Mouse (Mus musculus) embryonic facial prominence, embryonic 12.5 days (tissue): ENCODE measurements around the gene Tbce. TPM values are rescaled to one million over a fixed set of nuclear protein-coding genes. Genes with fewer than 3 reads are reported as not detected.
"Not testable (repeated sequence)": the region's sequence is repeated elsewhere in the genome, so short reads cannot be mapped to it uniquely, and the experiment has no call there.

Experiments
- ATAC-seq: fragments of 200-750 bp; cut with Nextera tagmentation; 2 replicates; pipeline ENCODE4 v1.8.0; 2017; ENCODE audit not compliant: insufficient number of reproducible peaks, insufficient read depth, low FRiP score, low TSS enrichment
- H3K27ac ChIP-seq: fragments of 300-500 bp; sonication (generic); 2 replicates; pipeline ENCODE4 v1.5.1; 2016; ENCODE audit warnings: mild to moderate bottlenecking
- H3K27me3 ChIP-seq: fragments of 300-500 bp; sonication (generic); 2 replicates; pipeline ENCODE4 v1.6.1; 2016; ENCODE audit warnings: mild to moderate bottlenecking, moderate library complexity
- H3K36me3 ChIP-seq: fragments of 300-500 bp; sonication (generic); 2 replicates; pipeline ENCODE4 v1.6.1; 2016; ENCODE audit warnings: mild to moderate bottlenecking
- H3K4me1 ChIP-seq: fragments of 300-500 bp; sonication (generic); 2 replicates; pipeline ENCODE4 v1.6.1; 2016
- H3K4me2 ChIP-seq: fragments of 300-500 bp; sonication (generic); replicated peaks from 2 replicates; pipeline ENCODE4 v1.6.1; 2016; ENCODE audit warnings: mild to moderate bottlenecking, moderate library complexity
- H3K4me3 ChIP-seq: fragments of 300-500 bp; sonication (generic); 2 replicates; pipeline ENCODE4 v1.5.1; 2016; ENCODE audit warnings: mild to moderate bottlenecking
- H3K9ac ChIP-seq: fragments of 300-500 bp; sonication (generic); 2 replicates; pipeline ENCODE4 v1.6.1; 2016; ENCODE audit warnings: mild to moderate bottlenecking, moderate library complexity
- H3K9me3 ChIP-seq: fragments of 300-500 bp; sonication (generic); 2 replicates; pipeline ENCODE4 v1.6.1; 2016; ENCODE audit warnings: mild to moderate bottlenecking, moderate library complexity
- WGBS: fragments of 180-500 bp; shearing (Covaris S2); methylation state at CpG from one replicate; pipeline ENCODE4 v1.1.7; 2016; 5-methylcytosine and 5-hydroxymethylcytosine counted together
- polyA plus RNA-seq: library from polyadenylated mRNA; unstranded; fragments of >200 nt; fragmentation: Nextera tagmentation; extraction: Ambion mirVana; gene quantifications from 2 replicates; pipeline ENCODE4 v1.2.1, GENCODE M21; 2016

Gene Tbce
- polyA plus RNA-seq, 1 experiment from 2014 or later = 61.3 TPM

DNA sequence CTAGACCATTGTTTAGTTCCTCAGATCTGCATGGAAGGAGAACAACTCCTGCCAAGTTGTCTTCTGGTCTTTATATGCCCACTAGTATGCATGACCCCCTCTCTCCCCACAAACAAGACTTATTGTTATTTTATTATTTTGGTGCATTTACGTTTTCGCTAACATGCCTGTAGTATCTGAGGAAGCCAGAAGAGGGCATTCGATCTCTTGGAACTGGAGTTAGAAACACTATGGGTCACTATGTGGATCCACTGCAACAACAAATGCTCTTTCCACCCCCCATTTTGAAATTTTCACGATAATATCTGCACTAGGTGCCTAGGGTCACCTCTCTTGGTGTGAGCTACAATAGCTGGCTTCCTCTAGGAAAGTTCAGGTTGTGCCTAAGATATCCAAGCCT is 35.4 kb downstream of the Tbce start:
- no peaks in the 10 kb centered on the region for H3K27me3 ChIP-seq
- H3K4me1 ChIP-seq = no peaks in the 10 kb centered on the region
- WGBS = 82% methylated on average over 4 of the region's 4 CpGs
- no peak for ATAC-seq
- no peak overlapping the region for H3K9ac ChIP-seq
- peaks cover 50% of the 10 kb centered on the region for H3K36me3 ChIP-seq
- H3K9me3 ChIP-seq = no peaks in the 10 kb centered on the region
- H3K4me2 ChIP-seq = no peak overlapping the region
- no peak overlapping the region for H3K27ac ChIP-seq
- H3K4me3 ChIP-seq = no peak overlapping the region

DNA sequence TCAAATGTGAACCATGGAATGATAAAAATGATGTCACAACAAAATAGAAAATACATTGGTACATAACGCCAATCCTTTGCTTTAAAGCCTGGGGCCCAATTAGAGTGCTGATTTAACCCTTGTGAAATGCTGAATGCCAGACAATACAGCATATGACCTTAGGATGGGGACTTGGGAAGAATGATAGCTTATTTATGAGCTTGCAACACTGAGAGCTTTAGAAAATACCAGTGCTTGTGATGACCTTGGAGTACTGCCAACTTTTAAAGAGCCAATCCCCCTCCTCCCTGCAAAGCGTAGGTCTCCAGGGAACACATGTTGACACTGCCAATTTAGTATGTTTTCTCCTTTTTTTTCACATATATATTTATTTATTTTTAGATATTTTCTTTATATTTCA is 36.7 kb downstream of the Tbce start:
- Histone ChIP-seq H3K4me1 (no peaks in the 10 kb centered on the region), H3K27ac (no peak overlapping the region), H3K9ac (no peak overlapping the region), H3K4me2 (no peak overlapping the region), H3K4me3 (no peak overlapping the region), H3K9me3 (no peaks in the 10 kb centered on the region), H3K27me3 (no peaks in the 10 kb centered on the region), H3K36me3 (peaks cover 60% of the 10 kb centered on the region)
- no peak for ATAC-seq
- 75% methylated on average over 2 of the region's 2 CpGs for WGBS

DNA sequence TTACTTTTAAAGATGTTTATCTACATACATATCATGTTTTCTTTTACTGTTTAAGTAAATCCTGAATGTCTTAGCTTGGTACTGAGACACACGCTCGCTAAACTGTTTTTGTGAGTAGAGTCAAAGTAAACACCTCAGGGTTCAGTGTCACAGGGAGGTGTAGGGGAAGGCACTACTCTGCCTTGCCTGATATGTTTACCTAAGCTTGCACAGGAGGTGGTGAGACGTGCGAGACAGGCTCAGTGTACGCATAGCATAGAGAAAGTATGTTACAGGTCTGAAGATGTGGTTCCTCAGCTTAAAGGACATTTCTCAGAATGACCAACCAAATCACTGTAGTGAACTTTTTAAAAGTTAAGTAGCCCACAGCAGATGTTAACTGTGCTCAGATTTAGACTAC is 42.0 kb downstream of the Tbce start:
- Histone ChIP-seq H3K4me1 (no peaks in the 10 kb centered on the region), H3K9me3 (no peaks in the 10 kb centered on the region), H3K9ac (no peak overlapping the region), H3K4me3 (no peak overlapping the region), H3K27me3 (no peaks in the 10 kb centered on the region), H3K4me2 (no peak overlapping the region), H3K27ac (no peak overlapping the region), H3K36me3 (peaks cover 78% of the 10 kb centered on the region)
- 87% methylated on average over 5 of the region's 5 CpGs for WGBS
- no peak for ATAC-seq

DNA sequence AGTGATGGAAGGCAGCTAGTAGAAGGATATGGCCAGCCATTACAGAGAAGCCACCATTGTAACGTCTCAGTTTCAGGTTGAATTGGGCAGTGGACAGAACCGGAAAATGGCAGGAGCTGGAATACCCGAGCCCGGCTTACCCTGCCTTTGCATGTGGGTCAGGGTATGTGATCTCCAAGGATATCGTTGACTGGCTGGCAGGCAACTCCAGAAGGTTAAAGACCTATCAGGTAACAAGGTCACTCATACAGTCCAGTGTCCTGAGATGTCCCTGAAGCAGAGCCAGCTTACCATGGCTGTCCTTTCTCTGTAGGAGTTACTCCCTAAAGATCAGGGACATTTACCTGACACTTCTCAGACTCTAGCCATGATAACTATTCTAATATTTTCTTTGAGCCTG is 44.4 kb downstream of the Tbce start:
- no peak for ATAC-seq
- no peaks in the 10 kb centered on the region for H3K27me3 ChIP-seq

DNA sequence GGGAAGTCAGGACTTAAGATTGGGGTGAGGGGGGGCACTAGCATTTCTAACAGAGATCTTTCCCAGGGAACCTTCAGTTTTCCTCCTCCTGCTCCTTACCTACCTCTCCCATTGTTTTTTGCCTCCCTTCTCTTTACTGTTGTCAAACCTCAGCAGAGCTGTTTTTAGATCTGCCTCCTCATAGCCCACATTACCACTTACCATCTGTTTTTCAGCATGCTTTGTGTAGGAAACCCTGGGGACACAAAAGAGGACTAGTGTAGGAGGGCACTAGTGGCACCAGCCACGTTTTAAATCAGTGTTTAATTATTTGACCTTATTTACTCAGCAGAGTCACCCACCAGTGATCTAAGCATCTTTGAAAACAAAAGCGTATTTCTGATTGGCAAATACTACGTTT is 46.4 kb downstream of the Tbce start:
- Histone ChIP-seq H3K4me1 (no peaks in the 10 kb centered on the region), H3K27me3 (no peaks in the 10 kb centered on the region), H3K9me3 (no peaks in the 10 kb centered on the region), H3K4me3 (no peak overlapping the region), H3K4me2 (no peak overlapping the region), H3K36me3 (peaks cover 68% of the 10 kb centered on the region), H3K9ac (no peak overlapping the region), H3K27ac (no peak overlapping the region)
- 80% methylated on average over 3 of the region's 3 CpGs for WGBS
- no peak for ATAC-seq

More for the DNA sequence above, 44.4 kb downstream of the Tbce start:
- Histone ChIP-seq H3K4me3 (no peak overlapping the region), H3K4me1 (no peaks in the 10 kb centered on the region), H3K27ac (no peak overlapping the region), H3K36me3 (peaks cover 82% of the 10 kb centered on the region), H3K9me3 (no peaks in the 10 kb centered on the region), H3K4me2 (no peak overlapping the region), H3K9ac (no peak overlapping the region)
- 90% methylated on average over 5 of the region's 5 CpGs for WGBS

DNA sequence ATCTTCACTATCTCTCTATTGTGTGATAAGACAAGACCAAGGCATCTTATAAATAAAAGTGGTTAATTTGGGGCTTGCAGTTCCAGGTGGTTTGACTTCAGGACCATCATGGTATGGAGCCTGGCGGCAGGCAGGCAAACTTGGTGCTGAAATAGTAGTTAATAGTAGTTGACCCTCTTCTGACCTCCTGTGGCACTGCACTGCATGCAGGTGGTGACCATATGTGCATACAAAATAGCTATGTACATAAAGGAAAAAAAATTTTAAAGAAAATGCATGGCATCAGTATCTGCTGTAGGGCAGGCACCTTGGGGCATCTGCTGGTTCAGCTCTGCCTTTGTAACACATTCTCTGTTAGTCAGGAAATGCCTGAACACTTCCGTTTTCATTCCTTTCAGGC is 49.0 kb downstream of the Tbce start:
- H3K27me3 ChIP-seq = no peaks in the 10 kb centered on the region
- H3K36me3 ChIP-seq = peaks cover 52% of the 10 kb centered on the region
- no peak overlapping the region for H3K4me3 ChIP-seq
- 41% methylated on average over 2 of the region's 2 CpGs for WGBS
- H3K9me3 ChIP-seq = no peaks in the 10 kb centered on the region
- H3K9ac ChIP-seq = no peak overlapping the region
- H3K4me1 ChIP-seq = no peaks in the 10 kb centered on the region
- no peak overlapping the region for H3K27ac ChIP-seq
- no peak for ATAC-seq
- H3K4me2 ChIP-seq = no peak overlapping the region

DNA sequence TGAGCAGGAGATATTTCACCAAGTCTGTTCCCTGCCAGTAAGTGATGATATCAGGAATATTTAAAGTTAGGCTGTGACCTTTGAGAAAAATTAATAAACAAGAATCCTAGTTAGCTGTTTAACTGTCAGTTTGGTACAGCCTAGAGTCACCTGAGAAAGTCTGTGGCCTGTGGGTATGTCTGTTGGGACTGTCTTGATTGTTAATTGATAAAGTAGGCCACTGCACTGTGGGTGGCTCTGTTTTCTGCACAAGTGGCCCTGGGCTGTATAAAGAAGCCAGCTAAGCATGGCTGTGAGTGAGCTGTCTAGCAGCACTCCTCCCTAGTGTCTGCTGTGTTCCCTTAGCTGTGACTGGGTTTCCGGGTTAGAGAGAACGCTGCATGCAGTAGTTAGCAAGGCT is 50.3 kb downstream of the Tbce start:
- no peak overlapping the region for H3K27ac ChIP-seq

DNA sequence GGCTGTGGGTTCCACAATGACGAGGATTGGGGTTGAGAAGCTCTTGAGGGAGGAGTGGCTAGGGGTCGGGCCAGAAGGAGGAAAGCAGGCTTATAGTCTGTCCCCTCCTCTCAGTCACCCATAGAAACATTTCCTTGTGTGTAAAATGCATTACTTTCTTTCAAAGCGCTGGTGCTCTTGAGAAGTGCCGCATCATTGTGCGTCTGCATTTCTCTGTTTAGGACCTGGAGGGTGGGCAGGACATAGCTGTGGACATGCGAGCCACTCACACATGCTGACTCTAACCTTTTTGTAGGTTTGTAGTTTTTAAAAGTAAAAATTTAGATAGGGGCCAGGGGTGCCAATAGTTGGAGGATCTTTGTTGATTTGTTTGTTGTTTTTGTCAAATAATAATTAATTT is 55.9 kb downstream of the Tbce start:
- Histone ChIP-seq H3K4me2 (no peak overlapping the region), H3K4me1 (no peaks in the 10 kb centered on the region), H3K9ac (no peak overlapping the region), H3K27ac (no peak overlapping the region), H3K27me3 (no peaks in the 10 kb centered on the region), H3K36me3 (peaks cover 19% of the 10 kb centered on the region), H3K9me3 (no peaks in the 10 kb centered on the region), H3K4me3 (no peak overlapping the region)
- ATAC-seq = no peak
- 85% methylated on average over 6 of the region's 6 CpGs for WGBS

More for the DNA sequence above, 50.3 kb downstream of the Tbce start:
- Histone ChIP-seq H3K4me1 (no peaks in the 10 kb centered on the region), H3K4me2 (no peak overlapping the region), H3K4me3 (no peak overlapping the region), H3K9ac (no peak overlapping the region), H3K36me3 (peaks cover 40% of the 10 kb centered on the region), H3K27me3 (no peaks in the 10 kb centered on the region), H3K9me3 (no peaks in the 10 kb centered on the region)
- ATAC-seq = no peak
- WGBS = 78% methylated on average over 2 of the region's 2 CpGs

DNA sequence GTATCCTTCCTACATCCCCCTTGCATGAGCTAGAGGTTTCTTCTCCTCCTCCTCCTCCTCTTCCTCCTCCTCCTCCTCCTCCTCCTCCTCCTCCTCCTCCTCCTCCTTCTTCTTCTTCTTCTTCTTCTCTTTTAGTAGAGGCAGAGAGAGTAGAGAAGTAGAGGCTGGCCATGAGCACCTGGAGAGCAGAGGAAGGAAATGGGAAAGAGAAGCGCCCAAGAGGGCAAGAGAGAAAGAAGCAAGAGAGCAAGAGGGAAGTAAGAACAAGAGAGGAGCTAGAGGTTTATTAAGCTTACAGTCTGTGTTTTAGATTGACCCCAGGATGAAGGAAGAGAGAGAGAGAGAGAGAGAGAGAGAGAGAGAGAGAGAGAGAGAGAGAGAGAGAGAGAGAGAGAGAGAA is 57.6 kb downstream of the Tbce start:
- WGBS = 80% methylated on average over 1 of the region's 1 CpGs
- peaks cover 14% of the 10 kb centered on the region for H3K36me3 ChIP-seq
- ATAC-seq, H3K4me1 ChIP-seq, H3K27ac ChIP-seq, H3K4me3 ChIP-seq, H3K4me2 ChIP-seq, H3K27me3 ChIP-seq, H3K9ac ChIP-seq, H3K9me3 ChIP-seq: not testable (repeated sequence)

DNA sequence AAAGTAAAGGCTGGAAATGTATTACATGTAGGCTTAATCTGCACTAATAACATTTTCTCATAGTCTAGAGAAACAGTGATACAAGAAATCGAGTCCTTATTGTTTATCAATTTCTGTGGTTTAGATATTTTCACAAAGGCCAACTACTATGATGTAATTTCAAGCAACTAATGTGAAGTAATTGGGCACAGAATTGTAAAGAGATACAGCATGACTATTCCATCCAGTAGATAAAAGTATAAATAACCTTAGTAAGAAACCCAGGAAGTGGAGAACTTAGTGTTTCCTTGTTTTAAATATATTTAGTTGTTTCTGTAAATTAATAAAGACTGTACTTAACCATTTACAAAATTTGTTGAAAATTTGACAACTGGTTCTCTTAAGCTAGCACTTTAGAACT is 69.6 kb downstream of the Tbce start:
- no peak overlapping the region for H3K4me3 ChIP-seq
- no peak overlapping the region for H3K9ac ChIP-seq
- H3K36me3 ChIP-seq = peaks cover 7% of the 10 kb centered on the region; the same call in 1 of the 2 replicates
- ATAC-seq = no peak
- no peak overlapping the region for H3K4me2 ChIP-seq
- H3K4me1 ChIP-seq = no peaks in the 10 kb centered on the region
- no peaks in the 10 kb centered on the region for H3K27me3 ChIP-seq
- 83% methylated on average over 1 of the region's 1 CpGs for WGBS
- no peaks in the 10 kb centered on the region for H3K9me3 ChIP-seq
- no peak overlapping the region for H3K27ac ChIP-seq

DNA sequence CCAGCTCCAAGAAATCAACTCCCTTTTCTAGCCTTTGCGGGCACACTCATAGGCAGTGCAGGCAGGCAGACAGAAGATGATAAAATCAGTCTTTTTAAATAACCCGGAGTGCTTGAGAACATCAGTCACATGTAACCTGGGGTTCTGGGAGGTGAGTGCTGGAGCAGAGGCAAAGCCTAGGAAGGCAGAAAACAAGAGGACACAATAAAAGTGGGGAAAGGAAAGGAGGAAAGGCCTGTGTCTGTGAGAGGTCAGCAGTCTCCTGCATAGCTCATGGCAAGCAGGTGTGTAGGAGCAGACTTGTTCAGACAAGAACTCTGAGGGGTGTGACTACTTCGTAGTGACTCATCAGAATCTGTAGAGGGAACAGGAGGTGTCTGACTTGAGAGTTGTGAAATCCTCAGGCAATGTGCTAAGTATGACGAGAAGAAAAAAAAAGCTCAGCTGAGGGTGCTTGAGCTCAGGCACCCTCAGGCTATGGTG is 70.8 kb downstream of the Tbce start:
- H3K27ac ChIP-seq = no peak overlapping the region
- no peaks in the 10 kb centered on the region for H3K9me3 ChIP-seq
- H3K4me1 ChIP-seq = no peaks in the 10 kb centered on the region
- H3K4me2 ChIP-seq = no peak overlapping the region
- peaks cover 7% of the 10 kb centered on the region; the same call in 1 of the 2 replicates for H3K36me3 ChIP-seq
- H3K9ac ChIP-seq = no peak overlapping the region
- no peaks in the 10 kb centered on the region for H3K27me3 ChIP-seq
- H3K4me3 ChIP-seq = no peak overlapping the region
- ATAC-seq = no peak
- WGBS = 87% methylated on average over 4 of the region's 4 CpGs

DNA sequence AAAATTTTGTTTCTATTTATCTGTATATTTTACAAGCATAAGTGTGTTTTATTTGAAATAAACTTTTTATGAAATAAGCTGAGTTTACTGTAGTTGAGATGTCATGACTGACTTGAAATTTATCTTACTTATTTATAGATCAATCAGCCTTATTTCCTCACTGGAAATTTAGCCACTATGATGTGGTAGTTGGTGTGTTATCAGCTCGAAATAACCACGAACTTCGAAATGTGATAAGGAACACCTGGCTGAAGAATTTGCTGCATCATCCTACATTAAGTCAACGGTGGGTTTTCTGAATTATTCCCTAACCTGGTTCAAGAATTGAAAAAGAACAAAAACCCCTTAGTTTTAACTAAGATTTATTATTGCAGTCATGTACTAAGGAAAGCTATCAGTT is 73.3 kb downstream of the Tbce start:
- H3K27ac ChIP-seq = no peak overlapping the region
- H3K9ac ChIP-seq = no peak overlapping the region
- WGBS = 84% methylated on average over 4 of the region's 4 CpGs
- no peak overlapping the region for H3K4me2 ChIP-seq
- no peak for ATAC-seq
- H3K4me3 ChIP-seq = no peak overlapping the region
- H3K4me1 ChIP-seq = no peaks in the 10 kb centered on the region
- no peaks in the 10 kb centered on the region for H3K9me3 ChIP-seq
- H3K27me3 ChIP-seq = no peaks in the 10 kb centered on the region
- H3K36me3 ChIP-seq = peaks cover 7% of the 10 kb centered on the region; the same call in 1 of the 2 replicates
